Mouse (Mus musculus): Measurements from ENCODE around the gene 2010300C02Rik. TPM values are rescaled to one million over a fixed set of nuclear protein-coding genes. Genes with fewer than 3 reads are reported as not detected.
"Not testable (repeated sequence)": the region's sequence is repeated elsewhere in the genome, so short reads cannot be mapped to it uniquely, and the experiment has no call there.

Gene 2010300C02Rik
- polyA plus RNA-seq, 1 experiment from 2014 or later = 0.75 TPM

- Histone ChIP-seq H3K27me3 (no peaks in the 10 kb centered on the region), H3K36me3 (no peaks in the 10 kb centered on the region), H3K4me1 (peaks cover 7% of the 10 kb centered on the region; the same call in 1 of the 2 replicates), H3K4me2 (replicated peaks) (no peak overlapping the region), H3K9ac (replicated peaks) (no peak overlapping the region), H3K9me3 (no peaks in the 10 kb centered on the region), H3K27ac (replicated peaks) (no peak overlapping the region), H3K4me3 (no peak overlapping the region)
- WGBS = 86% methylated on average over 15 of the region's 15 CpGs
- ATAC-seq (ENCODE audit: low FRiP score, low read depth) = no peak
Observed at GRCm38 (mm10) chr1:37614130-37614529, 105.8 kb downstream of the 2010300C02Rik start.

GRCm38 (mm10) chr1:37611032-37611431 lies 108.9 kb downstream of the 2010300C02Rik start:
- Histone ChIP-seq H3K4me3 (no peak overlapping the region), H3K4me1 (0 out of 2 replicates have a peak, but pooled peaks cover 1% of the 10 kb centered on the region), H3K9ac (replicated peaks) (no peak overlapping the region), H3K9me3 (no peaks in the 10 kb centered on the region), H3K27ac (replicated peaks) (no peak overlapping the region), H3K4me2 (replicated peaks) (no peak overlapping the region), H3K27me3 (no peaks in the 10 kb centered on the region), H3K36me3 (no peaks in the 10 kb centered on the region)
- no peak for ATAC-seq (ENCODE audit: low FRiP score, low read depth)
- 83% methylated on average over 6 of the region's 6 CpGs for WGBS

GRCm38 (mm10) chr1:37610242-37610641 lies 109.6 kb downstream of the 2010300C02Rik start:
- Histone ChIP-seq H3K27me3 (no peaks in the 10 kb centered on the region), H3K27ac (replicated peaks) (no peak overlapping the region), H3K4me1 (no peaks in the 10 kb centered on the region), H3K9ac (replicated peaks) (no peak overlapping the region), H3K9me3 (no peaks in the 10 kb centered on the region), H3K36me3 (no peaks in the 10 kb centered on the region), H3K4me3 (no peak overlapping the region), H3K4me2 (replicated peaks) (no peak overlapping the region)
- no peak for ATAC-seq (ENCODE audit: low FRiP score, low read depth)
- 81% methylated on average over 4 of the region's 4 CpGs for WGBS

GRCm38 (mm10) chr1:37605694-37606093 lies 114.2 kb downstream of the 2010300C02Rik start:
- H3K27ac ChIP-seq (replicated peaks); H3K27me3 ChIP-seq; H3K36me3 ChIP-seq; H3K4me2 ChIP-seq (replicated peaks); H3K9ac ChIP-seq (replicated peaks); H3K4me3 ChIP-seq; ATAC-seq (ENCODE audit: low FRiP score, low read depth); H3K4me1 ChIP-seq; H3K9me3 ChIP-seq: not testable (repeated sequence)
- 88% methylated on average over 3 of the region's 5 CpGs for WGBS

GRCm38 (mm10) chr1:37603206-37603605 lies 116.7 kb downstream of the 2010300C02Rik start:
- Histone ChIP-seq H3K36me3 (no peaks in the 10 kb centered on the region), H3K27me3 (no peaks in the 10 kb centered on the region), H3K27ac (replicated peaks) (no peak overlapping the region), H3K4me1 (no peaks in the 10 kb centered on the region), H3K9ac (replicated peaks) (no peak overlapping the region), H3K9me3 (no peaks in the 10 kb centered on the region), H3K4me2 (replicated peaks) (no peak overlapping the region), H3K4me3 (no peak overlapping the region)
- 93% methylated on average over 10 of the region's 10 CpGs for WGBS
- no peak for ATAC-seq (ENCODE audit: low FRiP score, low read depth)

- Histone ChIP-seq H3K27ac (replicated peaks) (no peak overlapping the region), H3K36me3 (no peaks in the 10 kb centered on the region), H3K9ac (replicated peaks) (no peak overlapping the region), H3K4me3 (no peak overlapping the region), H3K27me3 (no peaks in the 10 kb centered on the region), H3K4me1 (no peaks in the 10 kb centered on the region), H3K9me3 (no peaks in the 10 kb centered on the region), H3K4me2 (replicated peaks) (no peak overlapping the region)
- 93% methylated on average over 4 of the region's 4 CpGs for WGBS
- ATAC-seq (ENCODE audit: low FRiP score, low read depth) = no peak
Observed at GRCm38 (mm10) chr1:37602268-37602667, 117.6 kb downstream of the 2010300C02Rik start.

- 84% methylated on average over 7 of the region's 8 CpGs for WGBS
- Histone ChIP-seq H3K27ac (replicated peaks) (no peak overlapping the region), H3K36me3 (no peaks in the 10 kb centered on the region), H3K9ac (replicated peaks) (no peak overlapping the region), H3K4me2 (replicated peaks) (no peak overlapping the region), H3K9me3 (no peaks in the 10 kb centered on the region), H3K4me1 (no peaks in the 10 kb centered on the region), H3K27me3 (no peaks in the 10 kb centered on the region), H3K4me3 (no peak overlapping the region)
- ATAC-seq (ENCODE audit: low FRiP score, low read depth) = no peak
Observed at GRCm38 (mm10) chr1:37601461-37601860, 118.4 kb downstream of the 2010300C02Rik start.

- Histone ChIP-seq H3K27ac (replicated peaks) (no peak overlapping the region), H3K9ac (replicated peaks) (no peak overlapping the region), H3K9me3 (no peaks in the 10 kb centered on the region), H3K27me3 (no peaks in the 10 kb centered on the region), H3K4me2 (replicated peaks) (no peak overlapping the region), H3K36me3 (no peaks in the 10 kb centered on the region), H3K4me1 (no peaks in the 10 kb centered on the region), H3K4me3 (no peak overlapping the region)
- no peak for ATAC-seq (ENCODE audit: low FRiP score, low read depth)
- WGBS = 81% methylated on average over 9 of the region's 9 CpGs
Observed at GRCm38 (mm10) chr1:37600640-37601175, 119.2 kb downstream of the 2010300C02Rik start.

- Histone ChIP-seq H3K4me1 (no peaks in the 10 kb centered on the region), H3K27me3 (no peaks in the 10 kb centered on the region), H3K9me3 (no peaks in the 10 kb centered on the region), H3K36me3 (no peaks in the 10 kb centered on the region), H3K4me2 (replicated peaks) (no peak overlapping the region), H3K9ac (replicated peaks) (no peak overlapping the region), H3K4me3 (no peak overlapping the region), H3K27ac (replicated peaks) (no peak overlapping the region)
- no peak for ATAC-seq (ENCODE audit: low FRiP score, low read depth)
- 82% methylated on average over 5 of the region's 5 CpGs for whole genome bisulfite sequencing
Observed at GRCm38 (mm10) chr1:37598986-37599385, 120.9 kb downstream of the 2010300C02Rik start.

- H3K36me3 ChIP-seq; H3K4me2 ChIP-seq (replicated peaks); H3K4me1 ChIP-seq; H3K9ac ChIP-seq (replicated peaks); H3K27me3 ChIP-seq; H3K4me3 ChIP-seq; H3K27ac ChIP-seq (replicated peaks); H3K9me3 ChIP-seq; ATAC-seq (ENCODE audit: low FRiP score, low read depth): not testable (repeated sequence)
- WGBS = 90% methylated on average over 3 of the region's 3 CpGs
Observed at GRCm38 (mm10) chr1:37594812-37595211, 125.1 kb downstream of the 2010300C02Rik start.

- WGBS = 88% methylated on average over 13 of the region's 13 CpGs
- H3K4me3 ChIP-seq = no peak overlapping the region
- H3K4me1 ChIP-seq = no peaks in the 10 kb centered on the region
- no peak overlapping the region for H3K27ac ChIP-seq (replicated peaks)
- H3K27me3 ChIP-seq = no peaks in the 10 kb centered on the region
- ATAC-seq (ENCODE audit: low FRiP score, low read depth) = no peak
- no peaks in the 10 kb centered on the region for H3K9me3 ChIP-seq
- no peak overlapping the region for H3K9ac ChIP-seq (replicated peaks)
- no peak overlapping the region for H3K4me2 ChIP-seq (replicated peaks)
- H3K36me3 ChIP-seq = no peaks in the 10 kb centered on the region
Observed at GRCm38 (mm10) chr1:37585809-37586480, 133.9 kb downstream of the 2010300C02Rik start.

GRCm38 (mm10) chr1:37583795-37584464 lies 136.0 kb downstream of the 2010300C02Rik start:
- Histone ChIP-seq H3K9me3 (no peaks in the 10 kb centered on the region), H3K27me3 (no peaks in the 10 kb centered on the region), H3K4me1 (no peaks in the 10 kb centered on the region), H3K27ac (replicated peaks) (no peak overlapping the region), H3K4me2 (replicated peaks) (no peak overlapping the region), H3K4me3 (no peak overlapping the region), H3K9ac (replicated peaks) (no peak overlapping the region), H3K36me3 (no peaks in the 10 kb centered on the region)
- WGBS = 78% methylated on average over 9 of the region's 9 CpGs
- no peak for ATAC-seq (ENCODE audit: low FRiP score, low read depth)

All from midbrain, embryonic 12.5 days (tissue).